In the genomic region with DNA sequence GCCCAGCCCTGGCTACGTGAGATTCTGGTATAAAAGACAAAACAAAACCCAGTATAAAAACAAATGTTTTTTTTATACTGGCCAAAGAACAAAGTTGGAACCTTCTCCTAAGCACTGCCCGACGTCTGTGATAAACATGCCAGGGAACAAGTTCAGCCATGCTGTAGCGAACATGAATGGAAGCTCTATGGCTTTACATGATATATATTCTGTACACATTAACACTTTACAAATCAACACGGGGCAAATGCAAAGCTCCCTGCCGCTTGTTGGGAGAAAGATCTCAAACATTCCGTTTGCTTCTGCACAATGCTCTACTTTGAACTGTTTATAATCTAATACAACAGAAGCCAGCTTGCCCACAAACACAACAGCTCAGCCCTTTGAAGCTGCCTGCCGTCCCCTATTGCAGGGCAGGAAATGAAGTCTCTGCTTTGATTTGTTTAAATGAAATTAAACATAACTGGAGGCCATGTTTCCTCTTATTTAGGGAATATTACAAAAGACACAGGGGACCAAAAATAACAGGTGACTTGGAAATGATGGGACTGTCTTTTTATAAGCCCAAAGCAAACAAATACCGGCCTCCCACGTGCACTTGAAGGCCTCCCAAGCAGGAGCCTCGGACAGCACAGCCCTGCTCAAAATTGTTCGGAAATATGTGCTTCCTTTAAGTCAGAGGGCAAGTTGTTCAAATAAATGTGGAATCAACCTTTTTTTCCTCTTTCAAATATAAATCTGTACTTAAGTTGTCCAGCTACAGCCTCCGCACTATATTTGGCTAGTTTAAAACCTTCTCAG, we compare ENCODE assay signal across 29 mouse cellular contexts. TPM values are rescaled to one million over a fixed set of nuclear protein-coding genes. Genes with fewer than 3 reads are reported as not detected.
A peak's percentile ranks its signal among the peaks of the same experiment; 100 is the strongest.
DNase-seq lines count a peak whose midpoint lies in the region; ATAC-seq and TF ChIP-seq lines count a peak whose summit lies in the region.
"Had no signal": no experiment of that assay in that cellular context is flagged by ENCODE, and none has a peak within 500 bp of the region (broad histone marks: within the 10 kb centered on the region; RNA-seq: fewer than 3 reads in every experiment).

No protein-coding gene starts in this region.

- no peaks in the 10 kb centered on the region for H3K9me3 ChIP-seq in embryonic facial prominence, embryonic 11.5 days (replicated peaks; ENCODE audit: control insufficient read depth, low read length)
- no peaks in the 10 kb centered on the region for H3K9me3 ChIP-seq in embryonic facial prominence, embryonic 10.5 days
- H3K9me3 ChIP-seq: embryonic facial prominence, embryonic 15.5 days; forebrain, embryonic 12.5 days; hindbrain, embryonic 10.5 days had no signal

- TF ChIP-seq CTCF in left cerebral cortex, adult 2 months (IDR thresholded peaks at IDR 0.05), result no peak
- no peak for TF ChIP-seq CTCF in brain, embryonic 14.5 days (IDR thresholded peaks at IDR 0.05; ENCODE audit: borderline replicate concordance, extremely low read depth, insufficient read depth, insufficient read length)

- H3K9ac ChIP-seq in embryonic facial prominence, embryonic 11.5 days (replicated peaks; ENCODE audit: low read length), result no peak overlapping the region
- H3K9ac ChIP-seq: embryonic facial prominence, embryonic 15.5 days; forebrain, embryonic 12.5 days; forebrain, postnatal 0 days; liver, embryonic 14.5 days had no signal

- ATAC-seq in embryonic facial prominence, embryonic 11.5 days (replicated peaks; ENCODE audit: insufficient number of reproducible peaks, low FRiP score, low TSS enrichment, low read depth), result no peak
- ATAC-seq: activated CD4-positive, CD25-positive, alpha-beta regulatory T cell, adult 4 months; forebrain, postnatal 0 days; intestine, postnatal 0 days had no signal

- no peak overlapping the region for H3K4me2 ChIP-seq in embryonic facial prominence, embryonic 11.5 days (ENCODE audit: low read depth, low read length)
- H3K4me2 ChIP-seq: embryonic facial prominence, embryonic 15.5 days; forebrain, embryonic 12.5 days had no signal

- DNase-seq in embryonic facial prominence, embryonic 11.5 days (ENCODE audit: low spot score), result peak; percentile 20
- DNase-seq in embryonic facial prominence, embryonic 10.5 days (ENCODE audit: low spot score), result no peak
- no peak for DNase-seq in left cerebral cortex, adult 2 months (ENCODE audit: extremely low spot score in 1 of 2, low spot score in 2 of 2)
- no peak for DNase-seq in left cerebral cortex, adult 18-20 months (ENCODE audit: low spot score in 2 of 2)
- DNase-seq in brain, embryonic 14.5 days (ENCODE audit: low read depth), result peak; percentile 15
- DNase-seq in lung, postnatal 10 days, result peak; percentile 62
- no peak for DNase-seq in retina, postnatal 1 day
- no peak for DNase-seq in adrenal gland, postnatal 14 days
- DNase-seq: adrenal gland, adult 8-10 months; cerebellum, adult 11-12 months; cerebellum, adult 9-11 months; forebrain, postnatal 0 days; heart, postnatal 14 days; kidney, adult 9 months; kidney, postnatal 36 days; layer of hippocampus, postnatal 36 days; liver; right cerebral cortex, postnatal 25 days; thymus, postnatal 14 days had no signal

- no peak overlapping the region for H3K4me3 ChIP-seq in embryonic facial prominence, embryonic 11.5 days (ENCODE audit: low read depth, low read length)
- H3K4me3 ChIP-seq in embryonic facial prominence, embryonic 10.5 days, result no peak overlapping the region
- no peak overlapping the region for H3K4me3 ChIP-seq in left cerebral cortex, adult 2 months
- H3K4me3 ChIP-seq: embryonic facial prominence, embryonic 15.5 days; forebrain, embryonic 12.5 days; hindbrain, embryonic 10.5 days had no signal

- H3K27me3 ChIP-seq in embryonic facial prominence, embryonic 11.5 days (ENCODE audit: control insufficient read depth, insufficient read depth, low read length), result no peaks in the 10 kb centered on the region; the same call in 1 of the 2 replicates
- 0 out of 2 replicates have a peak, but pooled peaks cover 6% of the 10 kb centered on the region for H3K27me3 ChIP-seq in embryonic facial prominence, embryonic 10.5 days (replicated peaks; ENCODE audit: low read depth, poor library complexity, severe bottlenecking)
- H3K27me3 ChIP-seq: embryonic facial prominence, embryonic 15.5 days had no signal

- H3K27ac ChIP-seq in embryonic facial prominence, embryonic 11.5 days (replicated peaks; ENCODE audit: low read depth, low read length), result no peak overlapping the region
- no peak overlapping the region for H3K27ac ChIP-seq in embryonic facial prominence, embryonic 10.5 days (replicated peaks)
- peak overlapping the region; percentile 42 for H3K27ac ChIP-seq in left cerebral cortex, adult 2 months
- H3K27ac ChIP-seq: embryonic facial prominence, embryonic 15.5 days; forebrain, embryonic 12.5 days; hindbrain, embryonic 10.5 days; liver, embryonic 14.5 days; macrophage had no signal

- no peak for TF ChIP-seq POLR2A in brain, embryonic 14.5 days (IDR thresholded peaks at IDR 0.05; ENCODE audit: borderline replicate concordance, extremely low read depth, insufficient read depth, insufficient read length, poor library complexity, severe bottlenecking)

- no peaks in the 10 kb centered on the region for H3K4me1 ChIP-seq in embryonic facial prominence, embryonic 11.5 days (ENCODE audit: control insufficient read depth, insufficient read depth, low read length)
- H3K4me1 ChIP-seq in embryonic facial prominence, embryonic 10.5 days, result peaks cover 3% of the 10 kb centered on the region; the same call in 1 of the 2 replicates
- H3K4me1 ChIP-seq: embryonic facial prominence, embryonic 15.5 days; forebrain, embryonic 12.5 days; hindbrain, embryonic 10.5 days had no signal

- no peaks in the 10 kb centered on the region for H3K36me3 ChIP-seq in embryonic facial prominence, embryonic 11.5 days (replicated peaks; ENCODE audit: control insufficient read depth, insufficient read depth, low read depth, low read length)
- H3K36me3 ChIP-seq in embryonic facial prominence, embryonic 10.5 days (replicated peaks), result no peaks in the 10 kb centered on the region
- H3K36me3 ChIP-seq: embryonic facial prominence, embryonic 15.5 days; forebrain, embryonic 12.5 days; hindbrain, embryonic 10.5 days had no signal

- 72% methylated on average over 13 of the region's 13 CpGs for WGBS in embryonic facial prominence, embryonic 11.5 days
- 75% methylated on average over 13 of the region's 13 CpGs for WGBS in embryonic facial prominence, embryonic 10.5 days

- intact Hi-C loops in left cerebral cortex, adult 2 months (cut with DNase I), result no loop called here

RNA-seq across cellular contexts. Expression of gene Cldn5, which starts 56.0 kb away (rescaled TPM):
- polyA plus RNA-seq in embryonic facial prominence, embryonic 11.5 days (2014; fragmentation: Nextera tagmentation; extraction: Ambion mirVana), result 21.4 and 23.1 TPM in 2 replicates
- 20.0 and 22.0 TPM in 2 replicates for polyA plus RNA-seq in embryonic facial prominence, embryonic 10.5 days (2016; fragmentation: Nextera tagmentation; extraction: Ambion mirVana)
- total RNA-seq in left cerebral cortex, adult 2 months (2021), result 10 to 100 TPM; 36.2 to 48.3 TPM
- total RNA-seq in left cerebral cortex, adult 18-20 months (2021), result 10 to 100 TPM; 47.2 to 51.8 TPM
- 115 and 122 TPM in 2 replicates for polyA plus RNA-seq in brain, embryonic 14.5 days (2012; rRNA removed)
- 44.5 and 61.0 TPM in 2 replicates for total RNA-seq in adrenal gland, postnatal 14 days (2021)
- total RNA-seq: CH12.LX; megakaryocyte-erythroid progenitor cell, adult 5-6 weeks; monocyte, adult 5-6 weeks had no signal
- polyA plus RNA-seq: activated CD4-positive, CD25-positive, alpha-beta regulatory T cell, adult 4 months; macrophage had no signal

Comparison
In these comparisons a context has a peak if more than half of its experiments do, and no peak if none do; other contexts are left out.
1. DNase-seq: peak in embryonic facial prominence, embryonic 11.5 days (single experiment), brain, embryonic 14.5 days (single experiment) and lung, postnatal 10 days (single experiment); none in embryonic facial prominence, embryonic 10.5 days (single experiment), left cerebral cortex, adult 2 months (0 of 2), left cerebral cortex, adult 18-20 months (0 of 2), retina, postnatal 1 day (single experiment) and adrenal gland, postnatal 14 days (single experiment).